Mouse (Mus musculus): ENCODE data around the gene Plcg2. TPM values are rescaled to one million over a fixed set of nuclear protein-coding genes. Genes with fewer than 3 reads are reported as not detected.

Plcg2 gene
- total RNA-seq, 2 experiments from 2014 or later: 3.2 to 3.9 TPM

- no peak for DNase-seq (ENCODE audit: low spot score in 2 of 2)
Measured at GRCm38 (mm10) chr8:117545043-117545442, 47.0 kb downstream of the Plcg2 start.

GRCm38 (mm10) chr8:117546386-117546785 is 48.3 kb downstream of the Plcg2 start:
- no peak for DNase-seq (ENCODE audit: low spot score in 2 of 2)

- no peak for DNase-seq (ENCODE audit: low spot score in 2 of 2)
Measured at GRCm38 (mm10) chr8:117547945-117548344, 49.9 kb downstream of the Plcg2 start.

- no peak for DNase-seq (ENCODE audit: low spot score in 2 of 2)
Measured at GRCm38 (mm10) chr8:117548453-117548852, 50.4 kb downstream of the Plcg2 start.

GRCm38 (mm10) chr8:117550529-117550928 is 52.4 kb downstream of the Plcg2 start:
- DNase-seq (ENCODE audit: low spot score in 2 of 2): no peak

GRCm38 (mm10) chr8:117561014-117561413 is 62.9 kb downstream of the Plcg2 start:
- DNase-seq (ENCODE audit: low spot score in 2 of 2): no peak

- no peak for DNase-seq (ENCODE audit: low spot score in 2 of 2)
Measured at GRCm38 (mm10) chr8:117561735-117562361, 63.8 kb downstream of the Plcg2 start.

- DNase-seq (ENCODE audit: low spot score in 2 of 2): no peak
Measured at GRCm38 (mm10) chr8:117562445-117563014, 64.4 kb downstream of the Plcg2 start.

GRCm38 (mm10) chr8:117569409-117569808 is 71.3 kb downstream of the Plcg2 start:
- DNase-seq (ENCODE audit: low spot score in 2 of 2): peak; percentile 69 to 76

- DNase-seq (ENCODE audit: low spot score in 2 of 2): no peak
Measured at GRCm38 (mm10) chr8:117576291-117576785, 78.2 kb downstream of the Plcg2 start.

GRCm38 (mm10) chr8:117577059-117577458 is 79.0 kb downstream of the Plcg2 start:
- DNase-seq (ENCODE audit: low spot score in 2 of 2): no peak

- no peak for DNase-seq (ENCODE audit: low spot score in 2 of 2)
Measured at GRCm38 (mm10) chr8:117577883-117578282, 79.8 kb downstream of the Plcg2 start.

GRCm38 (mm10) chr8:117578856-117579255 is 80.8 kb downstream of the Plcg2 start:
- no peak for DNase-seq (ENCODE audit: low spot score in 2 of 2)

- DNase-seq (ENCODE audit: low spot score in 2 of 2): no peak
Measured at GRCm38 (mm10) chr8:117593862-117594261, 95.8 kb downstream of the Plcg2 start.

GRCm38 (mm10) chr8:117595001-117595400 is 96.9 kb downstream of the Plcg2 start:
- no peak for DNase-seq (ENCODE audit: low spot score in 2 of 2)

- no peak for DNase-seq (ENCODE audit: low spot score in 2 of 2)
Measured at GRCm38 (mm10) chr8:117596777-117597176, 98.7 kb downstream of the Plcg2 start.

GRCm38 (mm10) chr8:117600839-117601238 is 102.7 kb downstream of the Plcg2 start:
- no peak for DNase-seq (ENCODE audit: low spot score in 2 of 2)

- DNase-seq (ENCODE audit: low spot score in 2 of 2): no peak
Measured at GRCm38 (mm10) chr8:117604101-117604500, 106.0 kb downstream of the Plcg2 start.

- no peak for DNase-seq (ENCODE audit: low spot score in 2 of 2)
Measured at GRCm38 (mm10) chr8:117604671-117605070, 106.6 kb downstream of the Plcg2 start.

GRCm38 (mm10) chr8:117605201-117605600 is 107.1 kb downstream of the Plcg2 start:
- no peak for DNase-seq (ENCODE audit: low spot score in 2 of 2)

GRCm38 (mm10) chr8:117610506-117610905 is 112.4 kb downstream of the Plcg2 start:
- DNase-seq (ENCODE audit: low spot score in 2 of 2): no peak

- DNase-seq (ENCODE audit: low spot score in 2 of 2): no peak
Measured at GRCm38 (mm10) chr8:117612861-117613260, 114.8 kb downstream of the Plcg2 start.
